Mouse (Mus musculus) cortical plate, adult 2 months (tissue): ENCODE results near the gene Bco1.

Source experiments
- CTCF ChIP-seq: fragments of 200-500 bp; IDR thresholded peaks from 2 replicates; pipeline ENCODE4 v1.5.1; 2011; ENCODE audit warnings: mild to moderate bottlenecking, control low read depth, low read length; ENCODE audit not compliant: insufficient read depth; ENCODE audit errors: extremely low read depth
- POLR2A ChIP-seq: fragments of 200-500 bp; IDR thresholded peaks from 2 replicates; pipeline ENCODE4 v1.6.1; 2011; ENCODE audit warnings: mild to moderate bottlenecking, low read length, control low read depth; ENCODE audit not compliant: insufficient read depth; ENCODE audit errors: extremely low read depth

DNA sequence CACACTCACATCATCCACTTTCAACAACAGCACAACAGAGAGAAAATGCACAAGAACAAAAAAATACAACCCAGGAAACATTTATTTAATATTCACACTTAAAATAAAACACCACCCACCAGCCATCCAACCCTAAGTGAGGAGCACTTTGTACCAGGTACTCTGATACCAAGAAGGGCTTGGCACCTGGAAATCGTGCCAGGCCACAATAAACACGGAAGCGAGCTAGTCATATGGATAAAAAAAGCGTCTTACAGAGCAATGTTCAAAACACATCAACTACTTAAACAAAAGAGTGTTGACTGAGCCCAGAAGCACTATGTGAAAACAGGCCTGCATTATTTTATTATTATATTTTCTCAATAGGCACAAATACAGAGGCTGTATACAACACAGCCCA lies 60.5 kb downstream of the Bco1 start:
- no peak for TF ChIP-seq CTCF
- TF ChIP-seq POLR2A = no peak
